Mouse (Mus musculus): ENCODE results near the gene Vcl.

- TF ChIP-seq CTCF (IDR thresholded peaks at IDR 0.05; ENCODE audit: extremely low read depth, insufficient read depth, insufficient read length, insufficient replicate concordance) (no peak), POLR2A (IDR thresholded peaks at IDR 0.05; ENCODE audit: low read depth, low read length) (no peak)
Observed at GRCm38 (mm10) chr14:20970389-20970788, 41.2 kb downstream of the Vcl start.
